Mouse (Mus musculus) E14TG2a.4 (cell line): Measurements from ENCODE around the gene Chrm5.
A peak's percentile ranks its signal among the peaks of the same experiment; 100 is the strongest.

Source experiments
- CTCF ChIP-seq: conservative IDR thresholded peaks from 2 replicates; pipeline ENCODE4 v1.5.1; 2014; ENCODE audit warnings: low read length
- POU5F1 ChIP-seq: IDR thresholded peaks from 2 replicates; pipeline ENCODE4 v1.6.1; 2014; ENCODE audit warnings: low read length, borderline replicate concordance

DNA sequence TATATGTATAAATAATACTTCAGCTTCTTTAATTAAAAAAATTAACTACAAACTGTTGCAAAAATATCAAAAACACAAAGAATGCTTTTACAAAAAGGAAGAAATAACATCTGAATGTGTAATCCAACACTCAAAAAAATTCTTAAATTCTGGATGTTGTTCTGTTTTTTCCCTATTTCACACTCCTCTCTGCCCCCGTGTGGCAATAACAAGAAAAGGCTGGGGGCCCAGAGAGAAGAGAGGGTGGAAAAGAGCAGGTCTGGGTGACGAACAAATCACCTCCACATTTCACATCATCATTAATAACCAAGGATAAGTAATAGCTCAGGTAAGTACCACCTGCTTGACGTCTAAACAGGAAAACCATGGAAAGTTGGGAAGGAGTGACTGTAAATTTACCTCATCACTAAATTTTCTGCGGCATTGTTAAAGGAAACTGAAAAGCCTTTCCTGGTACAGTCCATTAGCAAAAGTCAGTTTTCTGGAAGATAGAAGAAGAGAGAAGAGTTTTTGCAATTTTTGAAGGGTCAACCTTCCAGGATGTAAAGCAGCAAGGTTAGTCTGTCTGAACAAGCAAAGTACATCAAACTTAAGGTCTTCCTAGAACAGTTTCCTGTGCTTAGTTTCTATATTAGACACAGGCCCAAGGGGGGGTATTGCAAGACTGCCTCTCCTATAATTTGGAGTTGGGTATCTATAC, 30.8 kb downstream of the Chrm5 start:
- TF ChIP-seq CTCF (peak; percentile 33), POU5F1 (no peak)
